Mouse (Mus musculus): ENCODE data around the gene Cabp7. TPM values are rescaled to one million over a fixed set of nuclear protein-coding genes. Genes with fewer than 3 reads are reported as not detected.

Cabp7 gene
- polyA plus RNA-seq, 1 experiment from 2014 or later, result 0.03 TPM

- in situ Hi-C loops (cut with MboI; ENCODE audit: low pct_unique_long_range_greater_than_20kb), result no loop called here
These were observed 59.6 kb downstream of the Cabp7 start for GRCm38 (mm10) chr11:4687027-4687426.

More at GRCm38 (mm10) chr11:4687027-4687426, 59.6 kb downstream of the Cabp7 start:
- ChIA-PET POLR2A (no interaction called here), CTCF (no interaction called here)
- TF ChIP-seq CTCF (IDR thresholded peaks at IDR 0.05), result no peak
- DNase-seq (ENCODE audit: low read depth, low spot score) (no peak), ATAC-seq (no peak)
- H3K27me3 ChIP-seq, result no peaks in the 10 kb centered on the region

Other genes with a start within 250 kb of the Cabp7 start
- 49.1 TPM for gene Mtmr3, start 151.9 kb downstream of the Cabp7 start, polyA plus RNA-seq (2021)
- not detected for gene Gm11032, start 126.7 kb downstream of the Cabp7 start, polyA plus RNA-seq (2021)
- gene Ascc2, start 109.0 kb downstream of the Cabp7 start, polyA plus RNA-seq (2021), result 32.6 TPM
- 842 TPM for gene Uqcr10, start 42.4 kb downstream of the Cabp7 start, polyA plus RNA-seq (2021)
- gene Zmat5, start 42.1 kb downstream of the Cabp7 start, polyA plus RNA-seq (2021), result 38.7 TPM
- 93.1 TPM for gene Nf2, start 102.8 kb upstream of the Cabp7 start, polyA plus RNA-seq (2021)
- gene Nipsnap1, start 127.2 kb upstream of the Cabp7 start, polyA plus RNA-seq (2021), result 94.7 TPM
- gene Thoc5, start 148.5 kb upstream of the Cabp7 start, polyA plus RNA-seq (2021), result 44.2 TPM
- 0.05 TPM for gene Nefh, start 201.3 kb upstream of the Cabp7 start, polyA plus RNA-seq (2021)
- gene Ap1b1, start 240.0 kb upstream of the Cabp7 start, polyA plus RNA-seq (2021), result 69.7 TPM

All from Patski (cell line).